Mouse (Mus musculus): ENCODE measurements at regions not wholly inside any gene's neighbourhood (a gene's known extent, or its start where the extent isn't known, plus 50 kb on each side); places are given as distances from the start of the nearest gene placed in this dataset.

DNA sequence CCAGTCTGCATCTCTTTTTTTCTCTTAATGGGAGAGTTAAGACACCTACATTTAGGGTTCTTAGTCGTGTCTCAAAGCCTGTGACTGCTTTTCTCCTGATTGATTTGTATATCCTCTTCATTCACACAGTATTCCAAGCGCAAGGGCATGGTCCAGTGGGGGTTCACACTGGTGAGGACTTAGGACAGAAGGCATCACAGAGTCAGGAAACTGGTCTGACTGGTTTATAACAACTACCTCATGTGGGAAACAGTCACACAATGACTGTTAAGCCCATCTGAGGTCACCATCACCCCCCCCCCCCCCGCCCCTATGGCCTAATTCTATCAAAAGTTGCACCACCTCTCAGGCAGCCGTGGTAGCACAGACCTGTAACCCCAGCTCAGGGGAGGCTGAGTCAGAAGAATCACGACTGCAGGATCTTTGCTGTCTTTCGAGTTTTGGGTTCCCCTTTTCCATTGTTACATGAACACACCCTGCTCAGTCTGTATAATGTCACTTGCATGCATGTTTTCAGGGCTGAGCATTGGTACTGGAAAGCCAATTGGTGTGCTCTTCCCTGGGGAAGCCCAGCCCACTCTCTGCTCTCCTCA, 155.2 kb downstream of the Zfp706 start:
- DNase-seq, result no peak

- no peak for DNase-seq
Observed at GRCm38 (mm10) chr15:36848238-36848637, 159.3 kb downstream of the Zfp706 start.

DNA sequence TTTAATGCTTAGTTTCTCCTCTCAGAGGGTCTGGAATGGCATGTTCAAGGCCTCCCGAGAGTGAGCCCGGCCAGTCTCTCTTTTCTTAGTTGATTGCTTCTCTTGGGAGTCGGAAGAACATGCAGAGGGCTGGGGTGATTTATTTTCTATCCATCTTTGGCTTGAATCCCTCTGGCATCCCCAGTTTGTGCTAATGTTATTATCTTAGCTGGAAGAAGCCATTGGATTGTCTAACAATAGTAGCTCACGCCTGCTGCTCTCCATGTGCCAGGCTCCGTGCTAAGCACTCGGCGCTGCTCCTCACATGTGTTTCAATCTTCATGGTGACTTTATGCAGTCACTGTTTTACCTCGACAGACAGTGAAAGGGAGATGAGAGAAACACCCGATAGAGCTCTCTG, 160.8 kb downstream of the Zfp706 start:
- DNase-seq, result no peak
